Mouse (Mus musculus) brain, adult 2 months (tissue): ENCODE results near the gene Defa22.
"Not testable (repeated sequence)": the region's sequence is repeated elsewhere in the genome, so short reads cannot be mapped to it uniquely, and the experiment has no call there.

Source experiments
- DNase-seq: peaks from one replicate; pipeline ENCODE4 v3.0.0; 2011; ENCODE audit warnings: low read depth, low spot score

Defa22 gene

DNA sequence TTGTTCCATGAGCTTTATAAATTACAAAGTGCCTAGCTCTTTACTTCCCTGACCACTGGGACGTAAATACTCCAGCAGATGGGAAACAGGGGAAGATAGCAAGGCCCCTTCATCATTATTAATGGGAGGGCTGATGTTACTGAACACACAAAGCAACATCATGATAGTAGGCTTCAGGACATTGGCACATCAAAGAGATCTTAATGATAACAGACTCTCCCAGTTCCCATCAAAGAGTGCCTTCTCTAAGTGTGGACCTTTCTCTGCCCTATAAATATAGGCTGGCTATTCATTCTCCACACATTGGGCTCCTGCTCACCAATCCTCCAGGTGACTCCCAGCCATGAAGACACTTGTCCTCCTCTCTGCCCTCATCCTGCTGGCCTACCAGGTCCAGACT is at the start of gene Defa22:
Gene Defa22, plus strand, starts transcription at position 301 of the 400 bp plus-strand sequence.
- not testable (repeated sequence) for DNase-seq

DNA sequence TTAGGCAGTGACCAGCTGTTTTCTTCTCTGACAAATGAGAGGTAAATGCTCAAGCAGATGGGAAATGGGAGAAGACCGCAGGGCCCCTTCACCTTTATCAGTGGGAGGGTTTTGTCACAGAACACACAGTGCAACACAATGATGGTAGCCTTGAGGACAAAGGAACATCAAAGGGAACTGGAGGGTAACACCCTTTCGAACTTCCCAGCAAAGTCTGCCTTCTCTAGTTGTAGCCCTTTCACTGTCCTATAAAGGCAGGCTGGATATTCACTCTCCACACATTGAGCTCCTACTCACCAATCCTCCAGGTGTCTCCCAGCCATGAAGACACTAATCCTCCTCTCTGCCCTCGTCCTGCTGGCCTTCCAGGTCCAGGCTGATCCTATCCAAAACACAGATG is 27.7 kb upstream of the Defa22 start, which contains the start of gene Defa30:
Gene Defa30, plus strand, starts transcription at position 301 of the 400 bp plus-strand sequence.
- DNase-seq = not testable (repeated sequence)

DNA sequence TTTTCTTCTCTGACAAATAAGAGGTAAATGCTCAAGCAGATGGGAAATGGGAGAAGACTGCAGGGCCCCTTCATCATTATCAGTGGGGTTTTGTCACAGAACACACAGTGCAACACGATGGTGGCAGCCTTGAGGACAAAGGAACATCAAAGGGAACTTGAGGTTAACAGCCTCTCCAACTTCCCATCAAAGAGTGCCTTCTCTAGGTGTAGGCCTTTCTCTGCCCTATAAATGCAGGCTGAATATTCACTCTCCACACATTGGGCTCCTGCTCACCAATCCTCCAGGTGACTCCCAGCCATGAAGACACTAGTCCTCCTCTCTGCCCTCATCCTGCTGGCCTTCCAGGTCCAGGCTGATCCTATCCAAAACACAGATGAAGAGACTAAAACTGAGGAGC is 29.2 kb downstream of the Defa22 start, which contains the start of gene Defa31:
Gene Defa31, plus strand, starts transcription at position 301 of the 400 bp plus-strand sequence.
- not testable (repeated sequence) for DNase-seq

DNA sequence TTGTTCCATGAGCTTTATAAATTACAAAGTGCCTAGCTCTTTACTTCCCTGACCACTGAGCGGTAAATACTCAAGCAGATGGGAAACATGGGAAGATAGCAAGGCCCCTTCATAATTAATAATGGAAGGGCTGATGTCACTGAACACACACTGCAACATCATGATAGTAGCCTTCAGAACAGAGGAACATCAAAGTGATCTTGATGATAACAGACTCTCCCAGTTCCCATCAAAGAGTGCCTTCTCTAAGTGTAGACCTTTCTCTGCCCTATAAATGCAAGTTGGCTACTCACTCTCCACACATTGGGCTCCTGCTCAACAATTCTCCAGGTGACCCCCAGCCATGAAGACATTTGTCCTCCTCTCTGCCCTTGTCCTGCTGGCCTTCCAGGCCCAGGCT is 39.2 kb downstream of the Defa22 start, which contains the start of gene Gm15293:
Gene Gm15293, plus strand, starts transcription at position 301 of the 400 bp plus-strand sequence.
- DNase-seq = not testable (repeated sequence)
